Mouse (Mus musculus): ENCODE data around the gene Sash3. TPM values are rescaled to one million over a fixed set of nuclear protein-coding genes. Genes with fewer than 3 reads are reported as not detected.
A peak's percentile ranks its signal among the peaks of the same experiment; 100 is the strongest.

Sash3 gene
- polyA plus RNA-seq, 2 experiments = 3.8 to 6.9 TPM

- Histone ChIP-seq H3K4me2 (ENCODE audit: low read depth) (no peak overlapping the region), H3K4me3 (ENCODE audit: insufficient read depth in 1 of 2, low read depth in 2 of 2, low read length in 2 of 2) (no peak overlapping the region), H3K27me3 (ENCODE audit: control insufficient read depth, insufficient read depth, low read length) (no peaks in the 10 kb centered on the region), H3K9ac (replicated peaks) (no peak overlapping the region), H3K9me3 (ENCODE audit: control insufficient read depth, low read length) (no peaks in the 10 kb centered on the region), H3K27ac (no peak overlapping the region), H3K36me3 (replicated peaks; ENCODE audit: control insufficient read depth, insufficient read depth, low read depth) (no peaks in the 10 kb centered on the region), H3K4me1 (replicated peaks; ENCODE audit: control insufficient read depth in 2 of 2, insufficient read depth in 2 of 2, low read length in 1 of 2) (no peaks in the 10 kb centered on the region)
- WGBS (ENCODE audit: insufficient replicate concordance) = 73% methylated on average over 7 of the region's 7 CpGs
- DNase-seq (ENCODE audit: low read depth in 3 of 3, low spot score in 3 of 3) (no peak), ATAC-seq (ENCODE audit: insufficient read depth) (no peak)
- TF ChIP-seq CTCF (IDR thresholded peaks at IDR 0.05; ENCODE audit: low read depth) (no peak), EP300 (IDR thresholded peaks at IDR 0.05; ENCODE audit: low read depth) (no peak)
Measured at GRCm38 (mm10) chrX:48202436-48202835, 56.2 kb downstream of the Sash3 start.

GRCm38 (mm10) chrX:48202995-48203394 is 56.8 kb downstream of the Sash3 start:
- 72% methylated on average over 4 of the region's 4 CpGs for WGBS (ENCODE audit: insufficient replicate concordance)
- no peak for DNase-seq (ENCODE audit: low read depth in 3 of 3, low spot score in 3 of 3)
- no peak for ATAC-seq (ENCODE audit: insufficient read depth)
- no peak for TF ChIP-seq CTCF (IDR thresholded peaks at IDR 0.05; ENCODE audit: low read depth)
- no peak for TF ChIP-seq EP300 (IDR thresholded peaks at IDR 0.05; ENCODE audit: low read depth)
- Histone ChIP-seq H3K4me3 (ENCODE audit: insufficient read depth in 1 of 2, low read depth in 2 of 2, low read length in 2 of 2) (no peak overlapping the region), H3K27ac (no peak overlapping the region), H3K4me2 (ENCODE audit: low read depth) (no peak overlapping the region), H3K4me1 (replicated peaks; ENCODE audit: control insufficient read depth in 2 of 2, insufficient read depth in 2 of 2, low read length in 1 of 2) (no peaks in the 10 kb centered on the region), H3K9me3 (ENCODE audit: control insufficient read depth, low read length) (no peaks in the 10 kb centered on the region), H3K9ac (replicated peaks) (no peak overlapping the region), H3K27me3 (ENCODE audit: control insufficient read depth, insufficient read depth, low read length) (no peaks in the 10 kb centered on the region), H3K36me3 (replicated peaks; ENCODE audit: control insufficient read depth, insufficient read depth, low read depth) (no peaks in the 10 kb centered on the region)

DNA sequence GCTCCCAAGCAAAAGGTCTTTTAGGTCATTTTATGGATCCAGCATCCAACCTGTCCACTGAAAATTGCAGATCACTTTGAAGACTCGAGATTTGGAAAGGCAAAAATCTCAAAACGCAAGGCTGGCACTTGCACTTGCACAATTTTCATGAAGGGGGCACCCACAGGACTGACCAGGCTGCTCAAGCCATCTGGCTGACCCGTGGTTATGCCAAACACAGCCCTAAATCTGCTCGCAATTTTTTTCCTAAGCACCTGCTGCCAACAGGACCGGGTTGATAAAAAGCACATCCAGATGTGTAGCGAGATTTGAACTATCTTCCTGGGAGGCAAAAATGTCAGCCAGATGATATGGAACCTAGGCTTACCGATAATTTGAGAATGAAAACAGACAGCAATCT is 57.5 kb downstream of the Sash3 start:
- ATAC-seq (ENCODE audit: insufficient read depth) (no peak), DNase-seq (ENCODE audit: low read depth in 3 of 3, low spot score in 3 of 3) (no peak)
- no peaks in the 10 kb centered on the region for H3K27me3 ChIP-seq (ENCODE audit: control insufficient read depth, insufficient read depth, low read length)
- H3K9ac ChIP-seq (replicated peaks) = no peak overlapping the region
- H3K4me2 ChIP-seq (ENCODE audit: low read depth) = no peak overlapping the region
- H3K4me3 ChIP-seq (ENCODE audit: insufficient read depth in 1 of 2, low read depth in 2 of 2, low read length in 2 of 2) = no peak overlapping the region
- 51% methylated on average over 7 of the region's 7 CpGs for WGBS (ENCODE audit: insufficient replicate concordance)
- no peak overlapping the region for H3K27ac ChIP-seq
- H3K4me1 ChIP-seq (replicated peaks; ENCODE audit: control insufficient read depth in 2 of 2, insufficient read depth in 2 of 2, low read length in 1 of 2) = no peaks in the 10 kb centered on the region
- no peaks in the 10 kb centered on the region for H3K9me3 ChIP-seq (ENCODE audit: control insufficient read depth, low read length)
- H3K36me3 ChIP-seq (replicated peaks; ENCODE audit: control insufficient read depth, insufficient read depth, low read depth) = no peaks in the 10 kb centered on the region
- no peak for TF ChIP-seq CTCF (IDR thresholded peaks at IDR 0.05; ENCODE audit: low read depth)
- TF ChIP-seq EP300 (IDR thresholded peaks at IDR 0.05; ENCODE audit: low read depth) = no peak

- Histone ChIP-seq H3K4me2 (ENCODE audit: low read depth) (no peak overlapping the region), H3K9ac (replicated peaks) (no peak overlapping the region)
Measured at GRCm38 (mm10) chrX:48204469-48204868, 58.2 kb downstream of the Sash3 start.

GRCm38 (mm10) chrX:48207761-48208487 is 61.7 kb downstream of the Sash3 start:
- DNase-seq (ENCODE audit: low read depth in 3 of 3, low spot score in 3 of 3) (no peak), ATAC-seq (ENCODE audit: insufficient read depth) (peak; percentile 70)
- Histone ChIP-seq H3K36me3 (replicated peaks; ENCODE audit: control insufficient read depth, insufficient read depth, low read depth) (no peaks in the 10 kb centered on the region), H3K4me3 (ENCODE audit: insufficient read depth in 1 of 2, low read depth in 2 of 2, low read length in 2 of 2) (peak overlapping the region; percentile 79 to 96), H3K27ac (peak overlapping the region; percentile 37; the same call in 1 of the 2 replicates), H3K9me3 (ENCODE audit: control insufficient read depth, low read length) (no peaks in the 10 kb centered on the region), H3K27me3 (ENCODE audit: control insufficient read depth, insufficient read depth, low read length) (no peaks in the 10 kb centered on the region), H3K4me2 (ENCODE audit: low read depth) (peak overlapping the region; percentile 71), H3K4me1 (replicated peaks; ENCODE audit: control insufficient read depth in 2 of 2, insufficient read depth in 2 of 2, low read length in 1 of 2) (no peaks in the 10 kb centered on the region), H3K9ac (replicated peaks) (peak overlapping the region; percentile 79)
- TF ChIP-seq CTCF (IDR thresholded peaks at IDR 0.05; ENCODE audit: low read depth) (no peak), EP300 (IDR thresholded peaks at IDR 0.05; ENCODE audit: low read depth) (no peak)
- WGBS (ENCODE audit: insufficient replicate concordance) = 8% methylated on average over 33 of the region's 36 CpGs

More at GRCm38 (mm10) chrX:48204469-48204868, 58.2 kb downstream of the Sash3 start:
- DNase-seq (ENCODE audit: low read depth in 3 of 3, low spot score in 3 of 3) (no peak), ATAC-seq (ENCODE audit: insufficient read depth) (no peak)
- Histone ChIP-seq H3K27ac (no peak overlapping the region), H3K4me3 (ENCODE audit: insufficient read depth in 1 of 2, low read depth in 2 of 2, low read length in 2 of 2) (no peak overlapping the region), H3K9me3 (ENCODE audit: control insufficient read depth, low read length) (no peaks in the 10 kb centered on the region), H3K27me3 (ENCODE audit: control insufficient read depth, insufficient read depth, low read length) (no peaks in the 10 kb centered on the region), H3K36me3 (replicated peaks; ENCODE audit: control insufficient read depth, insufficient read depth, low read depth) (no peaks in the 10 kb centered on the region), H3K4me1 (replicated peaks; ENCODE audit: control insufficient read depth in 2 of 2, insufficient read depth in 2 of 2, low read length in 1 of 2) (no peaks in the 10 kb centered on the region)
- WGBS (ENCODE audit: insufficient replicate concordance) = 46% methylated on average over 6 of the region's 6 CpGs
- no peak for TF ChIP-seq EP300 (IDR thresholded peaks at IDR 0.05; ENCODE audit: low read depth)
- no peak for TF ChIP-seq CTCF (IDR thresholded peaks at IDR 0.05; ENCODE audit: low read depth)

Data from liver, embryonic 14.5 days (tissue).